Mouse (Mus musculus) E14TG2a.4 (cell line): ENCODE measurements around the gene Btn1a1.

Experiments used
- CTCF ChIP-seq: conservative IDR thresholded peaks from 2 replicates; pipeline ENCODE4 v1.5.1; 2014; ENCODE audit warnings: low read length
- POU5F1 ChIP-seq: IDR thresholded peaks from 2 replicates; pipeline ENCODE4 v1.6.1; 2014; ENCODE audit warnings: low read length, borderline replicate concordance

DNA sequence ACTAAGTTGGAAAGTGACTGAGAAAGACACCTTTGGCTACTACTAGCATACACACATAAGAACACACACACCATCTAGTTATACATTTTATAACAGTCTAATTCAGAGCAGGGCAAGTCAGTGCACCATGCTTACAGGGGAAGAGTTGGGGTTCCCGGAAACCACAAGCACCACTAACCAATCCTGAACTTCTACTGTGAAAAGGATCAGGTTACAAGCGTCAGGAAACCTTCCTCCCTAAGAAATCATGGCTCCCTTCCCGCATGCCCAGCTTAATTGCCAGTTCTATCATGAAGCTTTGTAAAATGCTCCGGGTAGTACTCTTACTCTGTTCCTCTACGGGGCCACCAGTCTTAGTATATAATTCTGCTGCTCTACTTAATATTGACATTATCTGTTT, 19.6 kb upstream of the Btn1a1 start:
- TF ChIP-seq CTCF (no peak), POU5F1 (no peak)
